Mouse (Mus musculus): ENCODE data around the gene 2810004N23Rik. TPM values are rescaled to one million over a fixed set of nuclear protein-coding genes. Genes with fewer than 3 reads are reported as not detected.
A peak's percentile ranks its signal among the peaks of the same experiment; 100 is the strongest.

The 2810004N23Rik gene
- 10 to 100 TPM; 29.7 to 34.0 TPM for total RNA-seq (2021)
- long read RNA-seq, experiment 1, transcript 2810004N23Rik-201 (7 exons, 2,340 nt), result major isoform, 68 of 81 reads
- long read RNA-seq, experiment 1, partial matches to known transcripts, result 9 of 81 reads
- long read RNA-seq, experiment 1, other reads (novel, unspliced or antisense), result 1 of 81 reads
- long read RNA-seq, experiment 2, transcript 2810004N23Rik-201 (7 exons, 2,340 nt), result major isoform, 86 of 97 reads
- long read RNA-seq, experiment 2, partial matches to known transcripts, result 8 of 97 reads
- long read RNA-seq, experiment 2, other reads (novel, unspliced or antisense), result 0 of 97 reads

DNA sequence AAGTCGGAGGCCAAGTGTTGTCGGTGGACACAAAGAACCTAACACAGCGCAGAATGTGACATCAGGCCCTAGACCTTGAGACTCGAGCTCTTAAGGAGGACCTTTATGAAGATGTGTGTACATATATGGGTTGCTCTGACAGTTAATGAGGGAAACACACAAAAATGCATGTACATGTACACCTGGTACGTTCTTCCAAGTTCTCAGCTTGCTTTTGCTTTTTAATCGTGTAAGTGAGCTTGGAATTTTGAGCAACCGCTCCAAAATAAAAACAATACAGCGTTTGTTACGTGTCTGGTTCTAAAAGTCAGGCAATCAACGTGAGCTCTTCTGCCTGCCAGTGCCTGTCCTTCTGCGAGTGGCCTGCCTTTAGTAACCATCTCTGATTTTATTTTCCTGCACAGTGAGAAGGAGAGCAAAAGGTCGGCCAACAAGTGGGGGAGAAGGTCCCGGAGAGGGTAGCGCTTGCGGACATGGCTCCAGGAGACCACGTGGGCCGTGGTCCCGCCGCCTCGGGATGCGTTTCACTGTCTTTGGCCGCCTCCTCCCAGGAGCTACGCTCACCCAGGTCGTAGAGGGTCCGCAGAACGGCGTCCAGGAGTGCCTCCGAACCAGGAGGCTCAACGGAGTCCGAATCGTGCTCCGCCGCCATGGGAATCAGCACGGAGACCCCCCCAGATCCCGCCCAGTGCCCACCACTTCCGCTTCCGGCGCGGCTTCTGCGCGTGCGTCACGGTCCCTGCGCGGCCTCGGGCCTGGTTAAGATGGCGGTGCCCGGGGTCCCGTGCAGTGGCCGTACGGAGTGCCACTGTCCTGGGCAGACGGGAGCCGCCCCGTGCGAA is at the start of gene 2810004N23Rik, which contains the start of gene Gnpat:
2810004N23Rik (minus strand) TSS at position 800 of the 842 bp plus-strand sequence.
Gnpat (plus strand) TSS at position 713 of the 842 bp plus-strand sequence.
- H3K4me3 ChIP-seq, result peak within 1 kb of the TSS; percentile 77
- peak; percentile 96 for DNase-seq
- intact Hi-C loops (cut with DNase I), result loop anchor here (2.0 kb wide), 1 partner anchor 150 kb away; the partner anchor contains the start of gene Tsnax

DNA sequence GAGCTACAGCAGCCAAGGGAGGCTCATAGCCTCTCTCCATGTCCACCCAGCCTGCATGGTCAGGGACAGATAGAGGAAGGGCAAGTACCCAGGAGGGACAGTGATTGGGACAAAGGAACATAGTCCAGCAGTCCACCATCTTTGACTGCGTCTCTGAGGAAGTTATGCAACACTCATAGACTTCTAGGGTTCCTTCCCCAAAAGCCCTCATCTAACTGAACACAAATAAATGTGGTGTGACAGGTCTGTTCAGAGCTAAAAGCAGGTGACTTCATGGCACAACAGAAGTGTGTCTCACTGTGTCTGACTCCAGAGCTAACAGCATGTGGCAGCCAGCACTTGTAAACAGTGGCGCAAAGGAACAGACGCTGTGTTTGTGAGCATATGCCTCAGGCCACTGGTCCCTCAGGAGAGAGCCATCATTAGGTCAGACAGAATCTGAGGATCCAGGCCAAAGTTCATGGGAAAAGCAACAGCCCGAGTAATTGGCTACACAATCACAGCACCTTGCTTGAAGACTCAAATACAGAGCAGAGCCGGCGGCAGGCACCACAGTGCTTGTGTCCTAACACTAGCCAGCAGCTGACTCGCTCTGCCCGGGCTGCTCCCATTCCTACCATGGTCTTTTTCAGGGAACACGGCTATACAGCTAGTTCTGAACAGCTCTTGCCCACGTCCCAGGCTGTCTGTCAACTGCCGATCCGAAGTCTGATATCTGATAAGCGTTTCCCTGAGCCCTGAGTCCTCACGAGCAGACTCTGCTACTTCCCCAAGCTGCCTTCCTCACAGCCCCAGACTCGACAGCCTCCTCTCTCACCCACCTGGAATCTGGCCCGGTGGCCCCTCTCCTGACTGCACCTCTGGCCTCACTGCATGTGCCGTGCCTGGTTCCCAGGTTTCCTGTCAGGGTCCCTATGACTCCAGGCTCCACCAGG is 49.3 kb upstream of the 2810004N23Rik start:
- Histone ChIP-seq H3K4me3 (no peak overlapping the region), H3K27ac (no peak overlapping the region)
- no peak for DNase-seq
- intact Hi-C loops (cut with DNase I), result loop anchor here (5.0 kb wide), 1 partner anchor 35 kb away; the partner anchor contains the start of gene Egln1
- TF ChIP-seq CTCF (IDR thresholded peaks at IDR 0.05), result no peak

More for the DNA sequence above, at the start of gene 2810004N23Rik, which contains the start of gene Gnpat:
- H3K27ac ChIP-seq, result peak within 1 kb of the TSS; percentile 90
- TF ChIP-seq CTCF (IDR thresholded peaks at IDR 0.05), result no peak; the same call in 1 of the 2 replicates

DNA sequence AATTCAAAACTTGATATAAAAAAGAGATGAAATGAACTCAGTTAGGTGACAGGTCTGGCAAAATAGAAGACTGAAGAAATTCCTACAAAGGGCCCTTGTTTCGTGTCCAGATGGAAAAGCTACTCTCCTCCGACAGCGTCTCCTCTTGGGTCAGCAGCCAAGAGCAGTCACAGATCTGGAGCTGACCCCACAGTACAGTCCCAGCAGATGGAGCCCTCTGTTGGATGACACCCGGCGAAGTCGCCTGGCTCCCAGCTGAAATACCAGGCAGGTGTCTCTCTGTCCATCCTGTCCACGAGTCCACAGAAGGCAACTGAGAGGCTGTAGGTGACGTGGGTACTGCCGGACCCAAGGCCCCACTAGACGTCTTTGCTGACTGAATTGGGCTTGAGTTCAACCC is 47.4 kb upstream of the 2810004N23Rik start:
- Histone ChIP-seq H3K4me3 (no peak overlapping the region), H3K27ac (peak overlapping the region; percentile 24)
- peak; percentile 73 for DNase-seq
- intact Hi-C loops (cut with DNase I), result loop anchor here (5.0 kb wide), 1 partner anchor 37 kb away; the partner anchor contains the start of gene Egln1
- TF ChIP-seq CTCF (IDR thresholded peaks at IDR 0.05), result peak; percentile 58

DNA sequence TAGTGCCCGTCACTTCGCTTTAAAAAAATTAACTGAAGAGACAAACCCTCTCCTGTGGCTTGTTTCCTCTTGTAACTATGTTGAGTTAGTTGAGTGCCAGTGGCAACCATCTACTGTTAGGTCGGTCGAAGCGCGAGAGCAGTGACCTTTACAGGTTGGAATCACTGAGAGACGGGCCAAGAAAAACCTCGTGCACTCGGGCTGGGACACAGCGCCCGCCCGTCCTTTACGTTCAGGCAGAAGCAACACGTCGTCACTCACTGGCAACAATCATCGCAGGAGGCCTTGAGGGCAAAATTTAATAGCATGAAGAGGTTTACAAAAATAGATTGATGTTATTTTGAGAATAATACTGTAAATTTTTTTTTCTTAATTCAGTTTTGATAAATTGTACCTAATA is 47.0 kb upstream of the 2810004N23Rik start:
- peak; percentile 53 for DNase-seq
- peak overlapping the region; percentile 24 for H3K27ac ChIP-seq
- intact Hi-C loops (cut with DNase I), result loop anchor here (5.0 kb wide), 1 partner anchor 37 kb away; the partner anchor contains the start of gene Egln1
- TF ChIP-seq CTCF (IDR thresholded peaks at IDR 0.05), result no peak
- no peak overlapping the region for H3K4me3 ChIP-seq

DNA sequence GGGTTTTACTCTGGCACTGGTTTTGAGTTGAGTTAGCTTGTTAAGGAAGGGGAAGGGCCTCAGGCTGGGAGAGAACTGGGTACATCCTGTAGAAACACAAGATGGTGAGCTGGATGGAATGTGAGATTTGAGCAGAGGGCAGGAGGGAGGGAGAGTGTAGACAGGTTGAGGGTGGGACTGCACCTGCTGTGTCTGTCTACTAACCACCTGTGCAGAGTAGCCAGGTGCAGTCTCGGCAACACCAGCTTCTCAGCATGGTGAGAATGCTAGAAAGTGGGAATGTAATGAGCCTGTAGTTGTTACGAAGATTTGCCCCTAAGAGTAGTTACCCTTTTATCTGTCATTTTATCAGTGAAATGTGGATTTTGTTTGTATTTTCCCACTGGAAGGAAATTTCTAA is 42.6 kb upstream of the 2810004N23Rik start:
- intact Hi-C loops (cut with DNase I), result no loop called here
- TF ChIP-seq CTCF (IDR thresholded peaks at IDR 0.05), result no peak
- no peak overlapping the region for H3K27ac ChIP-seq
- H3K4me3 ChIP-seq, result no peak overlapping the region
- DNase-seq, result no peak

DNA sequence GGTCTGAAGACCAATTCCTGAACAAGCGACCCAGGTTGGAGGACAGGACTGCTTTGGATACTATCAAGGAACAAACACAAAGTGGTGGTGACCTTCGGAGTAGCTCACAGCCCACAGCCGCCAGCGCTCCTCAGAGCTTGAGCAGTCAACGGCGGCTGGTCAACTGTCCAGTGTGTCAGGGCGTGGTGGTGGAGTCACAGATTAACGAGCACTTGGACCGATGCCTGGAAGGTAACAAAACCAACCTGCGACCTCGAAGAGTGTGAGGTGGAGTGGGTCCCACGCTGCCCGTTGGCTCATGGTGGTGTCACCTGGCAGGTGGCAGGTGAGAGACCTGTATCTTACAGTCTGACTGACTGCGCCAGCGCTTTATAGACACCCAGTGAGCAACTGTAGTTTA is 40.3 kb upstream of the 2810004N23Rik start:
- Histone ChIP-seq H3K27ac (no peak overlapping the region), H3K4me3 (no peak overlapping the region)
- no peak for TF ChIP-seq CTCF (IDR thresholded peaks at IDR 0.05)
- no peak for DNase-seq
- intact Hi-C loops (cut with DNase I), result no loop called here

DNA sequence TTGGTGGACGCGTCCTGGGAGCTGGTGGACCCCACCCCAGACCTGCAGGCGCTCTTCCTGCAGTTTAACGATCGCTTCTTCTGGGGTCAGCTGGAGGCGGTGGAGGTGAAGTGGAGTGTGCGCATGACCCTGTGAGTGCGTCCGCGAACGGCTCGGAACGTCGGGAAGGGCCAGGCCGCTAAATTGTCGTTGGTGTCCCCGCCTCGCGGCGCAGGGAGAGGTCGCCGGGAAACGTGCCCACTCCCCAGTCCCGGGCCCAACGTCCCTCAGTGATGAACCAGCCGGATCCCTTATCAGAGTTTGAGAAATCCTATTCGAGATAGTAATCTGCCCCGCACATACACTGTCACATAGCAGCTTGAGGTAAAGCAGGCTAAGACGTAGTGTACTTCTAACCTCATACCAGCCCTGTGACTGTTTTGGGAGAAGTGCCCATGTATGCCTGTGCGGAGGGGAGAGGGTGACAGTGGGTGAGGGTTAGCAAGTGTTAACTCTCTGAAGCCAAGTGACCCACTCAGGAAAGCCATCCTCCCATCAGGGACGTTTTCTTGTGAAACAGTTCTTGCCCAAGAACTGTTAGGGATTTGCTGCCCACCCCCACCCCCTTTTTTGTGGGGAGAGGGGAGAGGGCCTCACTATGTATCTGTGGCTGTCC is 35.5 kb upstream of the 2810004N23Rik start:
- H3K27ac ChIP-seq, result peak overlapping the region; percentile 97
- no peak for TF ChIP-seq CTCF (IDR thresholded peaks at IDR 0.05)
- H3K4me3 ChIP-seq, result peak overlapping the region; percentile 100
- intact Hi-C loops (cut with DNase I), result loop anchor here (5.0 kb wide), 1 partner anchor 139 kb away; no protein-coding TSS in a partner anchor
- DNase-seq, result peak; percentile 37

DNA sequence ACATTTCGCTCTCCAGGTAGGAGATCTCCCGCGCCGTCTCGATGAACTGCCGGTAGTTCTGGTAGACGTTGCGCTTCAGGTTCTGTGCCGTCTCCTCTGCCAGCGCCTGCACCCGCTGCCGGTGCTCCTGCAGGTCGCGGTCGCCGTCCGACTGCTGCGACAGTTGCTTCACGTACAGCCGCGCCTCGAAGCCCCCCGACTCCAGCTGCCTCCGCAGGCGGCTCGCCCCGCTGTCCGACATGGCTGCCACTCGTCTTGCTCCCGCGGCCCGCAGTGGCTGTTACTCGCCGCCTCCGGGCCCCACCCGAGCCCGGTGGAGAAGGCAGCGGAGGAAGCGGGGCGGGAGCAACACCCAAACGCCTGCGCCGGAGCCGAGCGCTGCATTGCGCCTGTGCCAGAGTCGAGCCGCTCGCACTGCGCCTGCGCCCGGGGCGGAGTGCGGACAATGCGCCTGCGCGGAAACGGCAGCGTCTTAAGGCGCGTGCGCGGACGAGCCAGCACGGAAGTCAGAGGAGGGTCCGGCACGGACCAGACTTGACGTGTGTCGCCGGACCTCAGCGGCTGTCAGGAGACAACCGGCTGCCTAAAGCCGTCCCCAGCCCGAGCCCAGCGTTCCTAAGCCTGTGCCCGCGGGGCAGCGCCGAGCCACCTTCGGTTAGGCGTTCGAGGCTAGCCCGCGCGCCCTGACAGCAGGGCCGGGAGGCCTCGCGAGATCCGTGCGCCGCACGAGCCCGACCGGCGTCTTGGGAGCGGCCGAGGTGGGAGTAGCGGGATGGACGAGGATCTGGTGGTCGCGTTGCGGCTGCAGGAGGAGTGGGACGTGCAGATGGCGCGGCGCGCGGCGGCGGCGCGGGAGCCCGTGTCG is 34.7 kb upstream of the 2810004N23Rik start, which contains the start of the genes Exoc8 and Sprtn:
Exoc8 (minus strand) TSS at position 320 of the 865 bp plus-strand sequence.
Sprtn (plus strand) TSS at position 501 of the 865 bp plus-strand sequence.
- Histone ChIP-seq H3K4me3 (peak within 1 kb of the TSS; percentile 100), H3K27ac (peak within 1 kb of the TSS; percentile 97)
- intact Hi-C loops (cut with DNase I), result loop anchor here (1.0 to 5.0 kb wide), 3 partner anchors 52 to 140 kb away; partner anchors contain the start of genes Egln1 and Tsnax
- DNase-seq, result peak; percentile 98
- TF ChIP-seq CTCF (IDR thresholded peaks at IDR 0.05), result no peak

DNA sequence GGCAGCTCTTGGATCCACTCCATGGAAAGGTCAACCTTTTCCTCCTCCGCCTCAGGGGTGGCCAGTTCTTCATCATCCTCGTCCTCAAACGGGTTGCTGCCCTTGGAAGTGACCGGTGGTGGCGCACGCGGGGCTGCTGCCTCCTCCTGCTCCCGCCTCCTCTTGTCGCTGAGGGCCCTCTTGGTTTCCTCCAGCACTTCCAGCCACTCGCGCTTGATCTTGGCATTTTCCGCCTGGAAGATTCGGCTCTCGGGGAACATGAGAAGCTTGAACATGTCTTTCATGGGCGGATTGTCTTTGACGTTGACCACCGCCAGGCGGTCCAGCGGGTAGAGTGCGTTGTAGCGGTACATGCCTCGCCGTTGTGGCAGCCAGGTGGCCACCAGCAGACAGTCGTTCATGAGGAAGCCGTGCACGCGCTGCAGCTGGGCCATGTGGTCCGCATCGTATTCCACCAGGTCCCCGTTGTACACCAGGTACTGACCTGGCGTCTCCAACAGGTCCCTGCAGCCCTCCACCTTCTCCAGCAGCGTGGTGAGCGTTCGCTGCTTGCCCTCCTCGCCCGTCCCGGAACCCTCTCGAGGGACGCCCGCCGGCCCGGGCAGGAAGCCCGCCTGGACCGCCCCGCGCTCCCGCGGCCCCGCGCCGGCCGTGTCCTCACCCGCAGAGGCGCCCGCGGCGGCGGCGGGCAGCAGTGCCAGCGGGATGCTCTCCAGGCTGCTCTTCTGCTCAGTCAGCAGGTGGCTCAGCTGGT is 33.9 kb upstream of the 2810004N23Rik start:
- Histone ChIP-seq H3K27ac (peak overlapping the region; percentile 97), H3K4me3 (peak overlapping the region; percentile 100)
- intact Hi-C loops (cut with DNase I), result loop anchor here (1.0 to 5.0 kb wide), 3 partner anchors 52 to 140 kb away; partner anchors contain the start of genes Egln1 and Tsnax
- TF ChIP-seq CTCF (IDR thresholded peaks at IDR 0.05), result peak; percentile 75
- peak; percentile 87 for DNase-seq
